Mouse (Mus musculus): ENCODE results near the gene Zfp866. TPM values are rescaled to one million over a fixed set of nuclear protein-coding genes. Genes with fewer than 3 reads are reported as not detected.
A peak's percentile ranks its signal among the peaks of the same experiment; 100 is the strongest.

Zfp866 gene
- polyA plus RNA-seq, 1 experiment from 2014 or later: 44.6 TPM

DNA sequence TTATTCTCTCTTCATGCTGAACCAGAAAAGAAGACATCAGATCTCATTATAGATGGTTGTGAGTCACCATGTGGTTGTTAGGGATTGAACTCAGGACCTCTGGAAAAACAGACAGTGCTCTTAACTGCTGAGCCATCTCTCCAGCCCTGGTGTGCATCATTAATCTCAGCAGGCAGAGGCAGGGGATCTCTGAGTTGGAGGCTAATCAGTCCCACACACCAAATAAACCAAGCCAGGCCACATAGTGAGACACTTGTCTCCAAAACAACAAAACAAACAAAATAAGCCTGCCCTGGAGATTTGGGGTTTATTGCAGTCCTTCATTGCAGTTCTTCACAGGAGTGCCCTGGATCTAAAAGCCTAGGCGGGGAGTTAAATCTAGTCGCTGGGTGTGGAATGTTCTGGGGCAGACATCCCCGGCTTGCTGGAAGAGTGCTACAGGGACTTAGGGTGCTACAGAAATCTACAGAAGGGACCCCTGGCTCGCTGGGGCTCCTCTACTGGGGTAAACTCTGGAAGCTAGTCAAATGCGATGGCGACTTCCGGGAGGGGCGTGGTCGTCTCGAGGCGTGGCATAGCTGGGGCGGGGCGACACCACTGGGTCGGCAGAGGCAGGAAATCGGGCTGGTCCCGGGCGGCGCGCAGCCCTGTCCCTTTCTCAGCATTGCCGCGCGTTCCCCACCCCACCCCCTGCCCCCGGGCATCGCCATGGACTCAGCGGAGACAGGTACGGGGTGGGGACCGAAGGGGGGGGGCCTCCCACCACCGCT lies 17.3 kb upstream of the Zfp866 start, which contains the start of gene Gmip:
Gene Gmip (plus strand): TSS at position 586 of the 770 bp plus-strand sequence.
- Histone ChIP-seq H3K9me3 (no peaks in the 10 kb centered on the region), H3K4me1 (peaks cover 16% of the 10 kb centered on the region), H3K9ac (replicated peaks) (peak within 1 kb of the TSS; percentile 81), H3K4me2 (replicated peaks) (peak within 1 kb of the TSS; percentile 86), H3K4me3 (peak within 1 kb of the TSS; percentile 51), H3K36me3 (peaks cover 64% of the 10 kb centered on the region), H3K27me3 (no peaks in the 10 kb centered on the region), H3K27ac (replicated peaks) (peak within 1 kb of the TSS; percentile 66)
- ATAC-seq (ENCODE audit: low FRiP score, low read depth): peak; percentile 80
- 7% methylated on average over 28 of the region's 28 CpGs for WGBS

DNA sequence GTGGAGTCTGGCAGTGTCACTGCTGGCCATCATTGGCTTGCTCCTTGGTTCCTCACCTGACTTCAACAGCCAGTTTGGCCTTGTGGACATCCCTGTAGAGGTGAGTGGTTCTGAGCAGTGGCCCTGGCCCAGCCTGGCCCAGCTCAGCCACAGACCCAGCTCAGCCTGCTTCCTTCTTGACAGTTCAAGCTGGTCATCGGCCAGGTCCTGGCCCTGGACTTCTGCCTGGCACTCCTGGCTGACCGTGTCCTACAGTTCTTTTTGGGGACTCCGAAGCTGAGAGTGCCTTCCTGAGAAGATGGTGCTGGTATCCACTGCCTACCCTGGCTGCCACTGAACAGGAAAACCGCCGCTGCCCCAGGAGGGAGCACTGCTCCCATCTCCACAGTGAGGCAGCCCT lies 16.3 kb upstream of the Zfp866 start:
- Histone ChIP-seq H3K9me3 (no peaks in the 10 kb centered on the region), H3K4me2 (replicated peaks) (no peak overlapping the region), H3K36me3 (peaks cover 70% of the 10 kb centered on the region), H3K4me1 (peaks cover 16% of the 10 kb centered on the region), H3K9ac (replicated peaks) (no peak overlapping the region), H3K27ac (replicated peaks) (no peak overlapping the region), H3K27me3 (no peaks in the 10 kb centered on the region), H3K4me3 (no peak overlapping the region)
- WGBS: 84% methylated on average over 5 of the region's 5 CpGs
- ATAC-seq (ENCODE audit: low FRiP score, low read depth): no peak

DNA sequence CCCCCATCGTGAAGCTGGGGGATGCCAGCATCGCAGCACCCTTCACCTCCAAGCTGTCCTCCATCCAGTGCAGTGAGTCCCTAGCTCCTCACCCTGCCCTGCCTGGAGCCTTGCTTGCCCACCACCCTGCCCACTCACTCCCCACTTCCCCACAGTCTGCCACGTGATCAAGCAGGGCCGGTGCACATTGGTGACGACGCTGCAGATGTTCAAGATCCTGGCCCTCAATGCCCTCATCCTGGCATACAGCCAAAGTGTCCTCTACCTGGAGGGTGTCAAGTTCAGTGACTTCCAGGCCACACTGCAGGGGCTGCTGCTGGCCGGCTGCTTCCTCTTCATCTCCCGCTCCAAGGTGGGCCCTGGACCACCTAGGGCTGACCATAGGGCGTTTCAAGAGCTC lies 14.5 kb upstream of the Zfp866 start:
- peaks cover 16% of the 10 kb centered on the region for H3K4me1 ChIP-seq
- no peaks in the 10 kb centered on the region for H3K9me3 ChIP-seq
- no peaks in the 10 kb centered on the region for H3K27me3 ChIP-seq
- H3K27ac ChIP-seq (replicated peaks): no peak overlapping the region
- peaks cover 74% of the 10 kb centered on the region for H3K36me3 ChIP-seq
- no peak for ATAC-seq (ENCODE audit: low FRiP score, low read depth)
- H3K4me2 ChIP-seq (replicated peaks): no peak overlapping the region
- H3K4me3 ChIP-seq: no peak overlapping the region
- 93% methylated on average over 9 of the region's 9 CpGs for WGBS
- no peak overlapping the region for H3K9ac ChIP-seq (replicated peaks)

GRCm38 (mm10) chr8:69805086-69805485 lies 14.1 kb upstream of the Zfp866 start:
- no peaks in the 10 kb centered on the region for H3K27me3 ChIP-seq
- no peak overlapping the region for H3K4me2 ChIP-seq (replicated peaks)
- H3K4me3 ChIP-seq: no peak overlapping the region
- ATAC-seq (ENCODE audit: low FRiP score, low read depth): no peak
- no peak overlapping the region for H3K9ac ChIP-seq (replicated peaks)
- peaks cover 16% of the 10 kb centered on the region for H3K4me1 ChIP-seq
- WGBS: 94% methylated on average over 10 of the region's 10 CpGs
- H3K9me3 ChIP-seq: no peaks in the 10 kb centered on the region
- H3K27ac ChIP-seq (replicated peaks): no peak overlapping the region
- H3K36me3 ChIP-seq: peaks cover 78% of the 10 kb centered on the region

DNA sequence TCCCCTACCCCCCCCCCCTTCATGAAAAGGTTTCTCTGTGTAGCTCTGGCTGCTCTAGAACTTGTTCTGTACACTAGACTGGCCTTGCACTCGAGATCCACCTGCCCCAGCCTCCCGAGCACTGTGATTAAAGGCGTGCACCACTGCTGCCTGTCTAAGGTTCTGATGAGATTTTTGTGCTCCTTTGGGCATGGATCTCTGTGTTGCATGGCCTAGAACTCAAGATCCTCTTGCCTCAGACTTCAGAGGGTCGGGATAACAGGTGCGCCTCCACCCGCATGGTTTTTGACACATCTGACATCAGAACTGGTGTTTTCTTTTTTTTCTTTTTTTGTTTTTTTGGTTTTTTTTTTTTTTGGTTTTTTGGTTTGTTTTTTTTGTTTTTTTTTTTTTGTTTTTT lies 13.6 kb upstream of the Zfp866 start:
- Histone ChIP-seq H3K4me2 (replicated peaks) (no peak overlapping the region), H3K36me3 (peaks cover 83% of the 10 kb centered on the region), H3K27ac (replicated peaks) (no peak overlapping the region), H3K9me3 (no peaks in the 10 kb centered on the region), H3K27me3 (no peaks in the 10 kb centered on the region), H3K9ac (replicated peaks) (no peak overlapping the region), H3K4me1 (peaks cover 12% of the 10 kb centered on the region), H3K4me3 (no peak overlapping the region)
- WGBS: 87% methylated on average over 6 of the region's 6 CpGs
- ATAC-seq (ENCODE audit: low FRiP score, low read depth): no peak

DNA sequence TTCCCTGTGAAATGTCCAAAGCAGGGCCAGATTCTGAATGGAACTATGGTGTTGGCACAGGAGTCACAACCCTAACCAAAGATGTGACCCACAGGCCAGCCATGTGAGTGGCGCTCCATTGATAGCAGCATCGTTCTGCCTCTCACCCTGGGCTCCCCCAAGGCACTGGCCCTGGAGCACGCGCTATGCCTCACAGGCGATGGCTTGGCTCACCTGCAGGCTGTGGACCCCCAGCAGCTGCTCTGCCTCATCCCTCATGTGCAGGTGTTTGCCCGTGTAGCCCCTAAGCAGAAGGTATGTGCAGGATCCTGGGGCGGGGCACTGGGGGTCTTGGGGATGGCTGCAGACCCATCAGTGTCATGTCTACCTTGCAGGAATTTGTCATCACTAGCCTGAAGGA lies 12.4 kb upstream of the Zfp866 start:
- H3K9me3 ChIP-seq: no peaks in the 10 kb centered on the region
- no peak overlapping the region for H3K27ac ChIP-seq (replicated peaks)
- H3K4me1 ChIP-seq: peaks cover 2% of the 10 kb centered on the region; the same call in 1 of the 2 replicates
- no peak overlapping the region for H3K4me2 ChIP-seq (replicated peaks)
- no peak overlapping the region for H3K9ac ChIP-seq (replicated peaks)
- peaks cover 95% of the 10 kb centered on the region for H3K36me3 ChIP-seq
- no peak overlapping the region for H3K4me3 ChIP-seq
- WGBS: 88% methylated on average over 7 of the region's 7 CpGs
- no peaks in the 10 kb centered on the region for H3K27me3 ChIP-seq
- no peak for ATAC-seq (ENCODE audit: low FRiP score, low read depth)

DNA sequence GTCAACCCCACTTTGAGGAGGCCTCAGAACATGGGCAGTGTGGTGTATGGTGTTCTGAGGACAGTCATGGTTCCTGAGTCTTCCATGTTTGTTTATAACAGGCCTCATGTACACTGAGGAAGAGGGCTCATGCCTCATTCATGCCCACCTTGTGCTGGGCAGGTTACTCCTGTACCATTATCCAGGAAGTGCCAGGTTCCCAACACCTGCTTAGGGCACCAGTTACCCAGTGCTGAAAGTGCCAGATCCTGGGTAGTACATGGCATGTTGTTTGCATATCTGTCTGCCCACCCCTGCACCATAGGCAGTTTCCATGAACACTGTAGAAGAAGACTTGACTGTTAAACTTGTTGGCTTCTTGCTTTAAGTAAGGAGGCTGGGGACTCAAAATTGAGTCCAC lies 11.2 kb upstream of the Zfp866 start:
- Histone ChIP-seq H3K27me3 (no peaks in the 10 kb centered on the region), H3K9me3 (no peaks in the 10 kb centered on the region), H3K4me2 (replicated peaks) (no peak overlapping the region), H3K4me3 (no peak overlapping the region), H3K4me1 (no peaks in the 10 kb centered on the region), H3K36me3 (peaks cover 96% of the 10 kb centered on the region), H3K9ac (replicated peaks) (no peak overlapping the region), H3K27ac (replicated peaks) (no peak overlapping the region)
- ATAC-seq (ENCODE audit: low FRiP score, low read depth): no peak

DNA sequence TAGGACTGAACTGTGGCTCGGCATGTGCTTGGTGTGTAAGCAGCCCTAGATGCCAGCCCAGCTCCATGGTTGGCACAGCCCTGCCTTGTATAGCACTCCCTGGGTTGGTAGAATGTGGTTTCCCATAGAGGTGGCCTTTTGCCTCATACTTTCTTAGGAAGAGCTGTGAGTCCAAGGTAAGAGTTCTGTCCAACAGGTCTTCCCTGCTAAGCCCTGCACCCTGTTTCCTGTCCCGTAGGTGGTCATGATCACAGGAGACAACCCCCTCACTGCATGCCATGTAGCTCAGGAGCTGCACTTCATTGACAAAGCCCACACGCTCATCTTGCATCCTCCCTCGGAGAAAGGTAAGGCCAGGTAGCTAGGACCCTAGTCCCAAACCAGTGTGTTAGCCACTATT lies 10.8 kb upstream of the Zfp866 start:
- H3K27ac ChIP-seq (replicated peaks): no peak overlapping the region
- H3K9me3 ChIP-seq: no peaks in the 10 kb centered on the region
- H3K36me3 ChIP-seq: peaks cover 96% of the 10 kb centered on the region
- no peak overlapping the region for H3K4me3 ChIP-seq
- H3K4me2 ChIP-seq (replicated peaks): no peak overlapping the region
- 92% methylated on average over 4 of the region's 4 CpGs for WGBS
- H3K4me1 ChIP-seq: no peaks in the 10 kb centered on the region
- no peak for ATAC-seq (ENCODE audit: low FRiP score, low read depth)
- no peaks in the 10 kb centered on the region for H3K27me3 ChIP-seq
- no peak overlapping the region for H3K9ac ChIP-seq (replicated peaks)

DNA sequence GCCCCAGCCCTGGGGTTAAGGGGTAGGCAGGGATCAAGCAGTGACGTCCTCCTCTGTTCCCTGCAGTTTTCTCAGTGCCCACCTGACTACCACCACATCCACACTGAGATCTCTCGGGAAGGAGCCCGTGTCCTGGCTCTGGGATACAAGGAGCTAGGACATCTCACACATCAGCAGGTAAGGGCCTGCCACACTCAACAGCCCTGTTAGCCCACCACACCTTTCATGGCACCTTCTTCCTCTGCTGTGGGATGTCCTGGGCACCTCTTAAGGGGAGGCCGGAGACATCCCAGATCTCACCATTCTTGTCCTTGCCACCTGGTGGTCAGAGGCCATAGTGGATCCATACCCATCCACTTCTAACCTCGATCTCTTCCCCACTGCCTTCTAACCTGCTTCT lies 9.0 kb upstream of the Zfp866 start:
- H3K27me3 ChIP-seq: no peaks in the 10 kb centered on the region
- no peak for ATAC-seq (ENCODE audit: low FRiP score, low read depth)
- peaks cover 96% of the 10 kb centered on the region for H3K36me3 ChIP-seq
- H3K9ac ChIP-seq (replicated peaks): no peak overlapping the region
- H3K4me2 ChIP-seq (replicated peaks): no peak overlapping the region
- no peak overlapping the region for H3K27ac ChIP-seq (replicated peaks)
- WGBS: 96% methylated on average over 5 of the region's 5 CpGs
- no peak overlapping the region for H3K4me3 ChIP-seq
- no peaks in the 10 kb centered on the region for H3K9me3 ChIP-seq
- H3K4me1 ChIP-seq: no peaks in the 10 kb centered on the region

DNA sequence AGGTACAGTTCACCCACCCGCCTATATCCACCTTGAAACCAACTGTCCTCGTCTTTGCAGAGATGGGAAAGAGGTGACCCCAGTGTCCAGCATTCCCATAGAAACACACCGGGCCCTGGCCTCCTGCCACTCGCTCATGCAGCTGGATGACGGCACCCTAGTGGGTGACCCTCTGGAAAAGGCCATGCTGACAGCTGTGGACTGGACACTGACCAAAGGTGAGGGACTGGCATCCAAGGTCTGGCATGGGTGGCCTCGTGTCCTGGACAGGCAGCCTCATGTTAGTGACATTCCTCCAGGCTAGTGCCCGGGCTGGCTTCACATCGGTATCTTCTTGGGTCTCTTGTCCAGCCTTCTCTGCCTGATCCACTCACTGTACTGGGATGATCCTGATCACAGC lies 8.3 kb upstream of the Zfp866 start:
- Histone ChIP-seq H3K4me2 (replicated peaks) (no peak overlapping the region), H3K27ac (replicated peaks) (no peak overlapping the region), H3K9ac (replicated peaks) (no peak overlapping the region), H3K36me3 (peaks cover 98% of the 10 kb centered on the region), H3K4me3 (no peak overlapping the region), H3K27me3 (no peaks in the 10 kb centered on the region), H3K9me3 (no peaks in the 10 kb centered on the region), H3K4me1 (no peaks in the 10 kb centered on the region)
- no peak for ATAC-seq (ENCODE audit: low FRiP score, low read depth)
- 89% methylated on average over 8 of the region's 8 CpGs for WGBS

- WGBS: 93% methylated on average over 10 of the region's 10 CpGs
- Histone ChIP-seq H3K9ac (replicated peaks) (no peak overlapping the region), H3K36me3 (peaks cover 94% of the 10 kb centered on the region)
Observed at GRCm38 (mm10) chr8:69797661-69798060, 6.7 kb upstream of the Zfp866 start.

GRCm38 (mm10) chr8:69796721-69797345 lies 5.9 kb upstream of the Zfp866 start:
- 95% methylated on average over 16 of the region's 16 CpGs for WGBS
- H3K4me3 ChIP-seq: no peak overlapping the region

More at GRCm38 (mm10) chr8:69797661-69798060, 6.7 kb upstream of the Zfp866 start:
- no peaks in the 10 kb centered on the region for H3K27me3 ChIP-seq
- no peak overlapping the region for H3K27ac ChIP-seq (replicated peaks)
- H3K9me3 ChIP-seq: no peaks in the 10 kb centered on the region
- no peak overlapping the region for H3K4me2 ChIP-seq (replicated peaks)
- H3K4me3 ChIP-seq: no peak overlapping the region
- no peak for ATAC-seq (ENCODE audit: low FRiP score, low read depth)
- H3K4me1 ChIP-seq: peaks cover 7% of the 10 kb centered on the region

More at GRCm38 (mm10) chr8:69796721-69797345, 5.9 kb upstream of the Zfp866 start:
- H3K9ac ChIP-seq (replicated peaks): no peak overlapping the region
- H3K4me1 ChIP-seq: peaks cover 15% of the 10 kb centered on the region
- ATAC-seq (ENCODE audit: low FRiP score, low read depth): no peak
- peaks cover 85% of the 10 kb centered on the region for H3K36me3 ChIP-seq
- no peaks in the 10 kb centered on the region for H3K27me3 ChIP-seq
- H3K27ac ChIP-seq (replicated peaks): no peak overlapping the region
- H3K4me2 ChIP-seq (replicated peaks): no peak overlapping the region
- no peaks in the 10 kb centered on the region for H3K9me3 ChIP-seq
